Mouse (Mus musculus): ENCODE measurements at regions not wholly inside any gene's neighbourhood (a gene's known extent, or its start where the extent isn't known, plus 50 kb on each side); places are given as distances from the start of the nearest gene placed in this dataset.

- Histone ChIP-seq H3K9me3 (no peaks in the 10 kb centered on the region), H3K4me1 (replicated peaks) (peaks cover 30% of the 10 kb centered on the region), H3K27me3 (peaks cover 8% of the 10 kb centered on the region; the same call in 1 of the 2 replicates), H3K36me3 (no peaks in the 10 kb centered on the region), H3K27ac (no peak overlapping the region), H3K9ac (replicated peaks) (no peak overlapping the region), H3K4me3 (replicated peaks) (no peak overlapping the region), H3K4me2 (no peak overlapping the region)
- 64% methylated on average over 10 of the region's 10 CpGs for WGBS
- no peak for ATAC-seq (ENCODE audit: insufficient number of reproducible peaks, insufficient read depth, low FRiP score, low TSS enrichment, low read depth)
Observed at GRCm38 (mm10) chr10:118978181-118978743, 108.3 kb upstream of the Dyrk2 start.

GRCm38 (mm10) chr10:118976447-118976846 lies 106.4 kb upstream of the Dyrk2 start:
- Histone ChIP-seq H3K4me3 (replicated peaks) (no peak overlapping the region), H3K9me3 (no peaks in the 10 kb centered on the region), H3K9ac (replicated peaks) (no peak overlapping the region), H3K4me1 (replicated peaks) (peaks cover 30% of the 10 kb centered on the region), H3K4me2 (no peak overlapping the region), H3K27me3 (peaks cover 8% of the 10 kb centered on the region; the same call in 1 of the 2 replicates), H3K36me3 (no peaks in the 10 kb centered on the region), H3K27ac (no peak overlapping the region)
- 84% methylated on average over 10 of the region's 10 CpGs for WGBS
- no peak for ATAC-seq (ENCODE audit: insufficient number of reproducible peaks, insufficient read depth, low FRiP score, low TSS enrichment, low read depth)

GRCm38 (mm10) chr10:118975772-118976171 lies 105.8 kb upstream of the Dyrk2 start:
- no peak overlapping the region for H3K4me2 ChIP-seq
- no peak overlapping the region for H3K9ac ChIP-seq (replicated peaks)
- H3K27ac ChIP-seq = no peak overlapping the region
- WGBS = 50% methylated on average over 2 of the region's 2 CpGs
- no peaks in the 10 kb centered on the region for H3K36me3 ChIP-seq
- H3K27me3 ChIP-seq = peaks cover 8% of the 10 kb centered on the region; the same call in 1 of the 2 replicates
- H3K4me3 ChIP-seq (replicated peaks) = no peak overlapping the region
- H3K4me1 ChIP-seq (replicated peaks) = peaks cover 30% of the 10 kb centered on the region
- ATAC-seq (ENCODE audit: insufficient number of reproducible peaks, insufficient read depth, low FRiP score, low TSS enrichment, low read depth) = peak; percentile 78; the same call in 1 of the 2 replicates
- no peaks in the 10 kb centered on the region for H3K9me3 ChIP-seq

- Histone ChIP-seq H3K27ac (no peak overlapping the region), H3K9ac (replicated peaks) (no peak overlapping the region), H3K4me2 (no peak overlapping the region), H3K9me3 (0 out of 2 replicates have a peak, but pooled peaks cover 6% of the 10 kb centered on the region), H3K27me3 (no peaks in the 10 kb centered on the region; the same call in 1 of the 2 replicates), H3K4me3 (replicated peaks) (no peak overlapping the region), H3K4me1 (replicated peaks) (peaks cover 16% of the 10 kb centered on the region), H3K36me3 (no peaks in the 10 kb centered on the region)
- WGBS = 76% methylated on average over 4 of the region's 4 CpGs
- ATAC-seq (ENCODE audit: insufficient number of reproducible peaks, insufficient read depth, low FRiP score, low TSS enrichment, low read depth) = no peak
Observed at GRCm38 (mm10) chr10:118973324-118973723, 103.3 kb upstream of the Dyrk2 start.

- no peaks in the 10 kb centered on the region; the same call in 1 of the 2 replicates for H3K27me3 ChIP-seq
- no peak for ATAC-seq (ENCODE audit: insufficient number of reproducible peaks, insufficient read depth, low FRiP score, low TSS enrichment, low read depth)
- H3K36me3 ChIP-seq = no peaks in the 10 kb centered on the region
- no peak overlapping the region for H3K4me3 ChIP-seq (replicated peaks)
- H3K9me3 ChIP-seq = 0 out of 2 replicates have a peak, but pooled peaks cover 6% of the 10 kb centered on the region
- H3K9ac ChIP-seq (replicated peaks) = no peak overlapping the region
- no peak overlapping the region for H3K27ac ChIP-seq
- no peak overlapping the region for H3K4me2 ChIP-seq
- WGBS = 55% methylated on average over 4 of the region's 4 CpGs
- H3K4me1 ChIP-seq (replicated peaks) = peaks cover 16% of the 10 kb centered on the region
Observed at GRCm38 (mm10) chr10:118972626-118973025, 102.6 kb upstream of the Dyrk2 start.

GRCm38 (mm10) chr10:118970457-118971175 lies 100.6 kb upstream of the Dyrk2 start:
- no peak overlapping the region for H3K9ac ChIP-seq (replicated peaks)
- no peaks in the 10 kb centered on the region; the same call in 1 of the 2 replicates for H3K27me3 ChIP-seq
- H3K36me3 ChIP-seq = no peaks in the 10 kb centered on the region
- WGBS = 83% methylated on average over 14 of the region's 14 CpGs
- no peak overlapping the region for H3K27ac ChIP-seq
- H3K4me3 ChIP-seq (replicated peaks) = no peak overlapping the region
- no peak for ATAC-seq (ENCODE audit: insufficient number of reproducible peaks, insufficient read depth, low FRiP score, low TSS enrichment, low read depth)
- 0 out of 2 replicates have a peak, but pooled peaks cover 6% of the 10 kb centered on the region for H3K9me3 ChIP-seq
- no peak overlapping the region for H3K4me2 ChIP-seq
- H3K4me1 ChIP-seq (replicated peaks) = peaks cover 6% of the 10 kb centered on the region; the same call in 1 of the 2 replicates

GRCm38 (mm10) chr10:118961713-118962181 lies 91.7 kb upstream of the Dyrk2 start:
- WGBS = 56% methylated on average over 7 of the region's 7 CpGs
- Histone ChIP-seq H3K9me3 (no peaks in the 10 kb centered on the region), H3K36me3 (no peaks in the 10 kb centered on the region), H3K4me2 (no peak overlapping the region), H3K27me3 (no peaks in the 10 kb centered on the region), H3K4me3 (replicated peaks) (no peak overlapping the region), H3K27ac (no peak overlapping the region), H3K4me1 (replicated peaks) (0 out of 2 replicates have a peak, but pooled peaks cover 2% of the 10 kb centered on the region), H3K9ac (replicated peaks) (no peak overlapping the region)
- no peak for ATAC-seq (ENCODE audit: insufficient number of reproducible peaks, insufficient read depth, low FRiP score, low TSS enrichment, low read depth)

GRCm38 (mm10) chr10:118960076-118960475 lies 90.1 kb upstream of the Dyrk2 start:
- no peak overlapping the region for H3K27ac ChIP-seq
- no peak overlapping the region for H3K4me3 ChIP-seq (replicated peaks)
- no peak overlapping the region for H3K9ac ChIP-seq (replicated peaks)
- no peaks in the 10 kb centered on the region for H3K27me3 ChIP-seq
- WGBS = 77% methylated on average over 6 of the region's 6 CpGs
- no peaks in the 10 kb centered on the region for H3K36me3 ChIP-seq
- no peak overlapping the region for H3K4me2 ChIP-seq
- H3K9me3 ChIP-seq = no peaks in the 10 kb centered on the region
- ATAC-seq (ENCODE audit: insufficient number of reproducible peaks, insufficient read depth, low FRiP score, low TSS enrichment, low read depth) = no peak
- H3K4me1 ChIP-seq (replicated peaks) = 0 out of 2 replicates have a peak, but pooled peaks cover 2% of the 10 kb centered on the region

- Histone ChIP-seq H3K4me1 (replicated peaks) (0 out of 2 replicates have a peak, but pooled peaks cover 2% of the 10 kb centered on the region), H3K4me3 (replicated peaks) (no peak overlapping the region), H3K36me3 (no peaks in the 10 kb centered on the region), H3K4me2 (no peak overlapping the region), H3K9ac (replicated peaks) (no peak overlapping the region), H3K27ac (no peak overlapping the region), H3K9me3 (no peaks in the 10 kb centered on the region), H3K27me3 (no peaks in the 10 kb centered on the region)
- ATAC-seq (ENCODE audit: insufficient number of reproducible peaks, insufficient read depth, low FRiP score, low TSS enrichment, low read depth) = no peak
- 87% methylated on average over 8 of the region's 8 CpGs for WGBS
Observed at GRCm38 (mm10) chr10:118959623-118960022, 89.6 kb upstream of the Dyrk2 start.

GRCm38 (mm10) chr10:118956352-118956751 lies 86.3 kb upstream of the Dyrk2 start:
- 81% methylated on average over 9 of the region's 9 CpGs for WGBS
- no peak for ATAC-seq (ENCODE audit: insufficient number of reproducible peaks, insufficient read depth, low FRiP score, low TSS enrichment, low read depth)
- no peaks in the 10 kb centered on the region for H3K27me3 ChIP-seq

GRCm38 (mm10) chr10:118953440-118953839 lies 83.4 kb upstream of the Dyrk2 start:
- 84% methylated on average over 6 of the region's 6 CpGs for WGBS
- Histone ChIP-seq H3K9ac (replicated peaks) (no peak overlapping the region), H3K9me3 (no peaks in the 10 kb centered on the region), H3K27me3 (no peaks in the 10 kb centered on the region), H3K4me2 (no peak overlapping the region), H3K27ac (no peak overlapping the region), H3K36me3 (no peaks in the 10 kb centered on the region), H3K4me3 (replicated peaks) (no peak overlapping the region), H3K4me1 (replicated peaks) (no peaks in the 10 kb centered on the region)
- no peak for ATAC-seq (ENCODE audit: insufficient number of reproducible peaks, insufficient read depth, low FRiP score, low TSS enrichment, low read depth)

More at GRCm38 (mm10) chr10:118956352-118956751, 86.3 kb upstream of the Dyrk2 start:
- Histone ChIP-seq H3K36me3 (no peaks in the 10 kb centered on the region), H3K4me3 (replicated peaks) (no peak overlapping the region), H3K4me1 (replicated peaks) (no peaks in the 10 kb centered on the region), H3K4me2 (no peak overlapping the region), H3K9me3 (no peaks in the 10 kb centered on the region), H3K27ac (no peak overlapping the region), H3K9ac (replicated peaks) (no peak overlapping the region)
